Mouse (Mus musculus): Measurements from ENCODE around the gene Vps29. TPM values are rescaled to one million over a fixed set of nuclear protein-coding genes. Genes with fewer than 3 reads are reported as not detected.

Vps29 gene
- polyA plus RNA-seq, 1 experiment from 2014 or later: 184 TPM

Other genes starting within 250 kb of the Vps29 start
- gene Ccdc63, start 213.5 kb upstream of the Vps29 start, polyA plus RNA-seq (2015; fragmentation: Nextera tagmentation; extraction: Ambion mirVana): 0.24 TPM in 1 of 2 replicates, not detected in the other
- 235 and 238 TPM in 2 replicates for gene Ppp1cc, start 196.1 kb upstream of the Vps29 start, polyA plus RNA-seq (2015; fragmentation: Nextera tagmentation; extraction: Ambion mirVana)
- 9.8 and 10.3 TPM in 2 replicates for gene Hvcn1, start 147.6 kb upstream of the Vps29 start, polyA plus RNA-seq (2015; fragmentation: Nextera tagmentation; extraction: Ambion mirVana)
- gene Tctn1, start 89.9 kb upstream of the Vps29 start, polyA plus RNA-seq (2015; fragmentation: Nextera tagmentation; extraction: Ambion mirVana): 6.9 and 7.5 TPM in 2 replicates
- gene Pptc7, start 70.0 kb upstream of the Vps29 start, polyA plus RNA-seq (2015; fragmentation: Nextera tagmentation; extraction: Ambion mirVana): 8.0 and 9.5 TPM in 2 replicates
- gene Rad9b, start 136 bp upstream of the Vps29 start, polyA plus RNA-seq (2015; fragmentation: Nextera tagmentation; extraction: Ambion mirVana): 11.4 and 11.5 TPM in 2 replicates
- gene Gpn3, start 17.5 kb downstream of the Vps29 start, polyA plus RNA-seq (2015; fragmentation: Nextera tagmentation; extraction: Ambion mirVana): 61.3 and 64.5 TPM in 2 replicates
- gene Fam216a, start 18.0 kb downstream of the Vps29 start, polyA plus RNA-seq (2015; fragmentation: Nextera tagmentation; extraction: Ambion mirVana): 79.9 and 92.3 TPM in 2 replicates
- 129 and 139 TPM in 2 replicates for gene Arpc3, start 37.5 kb downstream of the Vps29 start, polyA plus RNA-seq (2015; fragmentation: Nextera tagmentation; extraction: Ambion mirVana)
- gene Anapc7, start 67.3 kb downstream of the Vps29 start, polyA plus RNA-seq (2015; fragmentation: Nextera tagmentation; extraction: Ambion mirVana): 42.4 and 42.6 TPM in 2 replicates
- gene Atp2a2, start 147.9 kb downstream of the Vps29 start, polyA plus RNA-seq (2015; fragmentation: Nextera tagmentation; extraction: Ambion mirVana): 34.8 and 38.1 TPM in 2 replicates

Data from embryonic facial prominence, embryonic 15.5 days (tissue).